Mouse (Mus musculus): ENCODE measurements around the gene Tmco5.

The Tmco5 gene

DNA sequence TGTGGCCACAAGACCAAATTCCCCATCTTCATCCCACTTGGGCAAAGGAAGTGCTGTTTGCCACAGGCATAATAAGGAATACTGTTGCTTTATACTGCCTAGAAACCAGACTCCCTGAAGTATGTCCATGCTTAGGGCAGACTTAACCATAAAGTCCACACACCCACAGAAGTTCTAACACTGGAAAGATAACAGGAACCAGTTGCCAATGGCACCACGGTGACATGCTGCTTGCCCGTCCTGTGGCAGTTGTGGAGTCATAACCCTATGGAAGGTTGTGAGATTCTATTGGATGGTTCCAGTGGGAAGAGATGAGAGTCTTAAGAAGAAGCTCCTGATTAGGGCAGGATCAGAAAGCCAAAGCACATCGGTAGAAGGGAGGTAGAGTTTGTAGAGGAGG, at the start of gene Tmco5:
Tmco5 (plus strand) TSS at position 301 of the 400 bp plus-strand sequence.
- DNase-seq (ENCODE audit: low read depth, low spot score), result no peak

DNA sequence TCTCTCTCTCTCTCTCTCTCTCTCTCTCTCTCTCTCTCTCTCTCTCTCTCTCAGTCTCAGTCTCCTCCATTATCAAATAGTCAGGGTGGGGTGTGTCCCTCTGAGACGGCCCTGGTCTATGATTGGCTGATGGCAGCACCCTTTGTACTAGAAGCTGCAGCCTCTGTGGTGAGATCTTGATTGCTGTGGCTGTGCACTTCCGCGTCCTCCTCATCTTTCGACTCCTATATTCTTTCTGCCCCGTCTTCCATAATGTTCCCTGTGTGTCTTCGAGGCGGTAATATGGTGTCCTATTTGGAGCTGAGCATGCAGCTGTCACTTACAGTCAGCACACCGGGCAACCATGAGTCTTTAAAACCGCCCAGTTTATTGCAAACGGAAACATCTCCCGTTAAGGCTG, 46.6 kb upstream of the Tmco5 start:
- DNase-seq (ENCODE audit: low read depth, low spot score), result no peak

DNA sequence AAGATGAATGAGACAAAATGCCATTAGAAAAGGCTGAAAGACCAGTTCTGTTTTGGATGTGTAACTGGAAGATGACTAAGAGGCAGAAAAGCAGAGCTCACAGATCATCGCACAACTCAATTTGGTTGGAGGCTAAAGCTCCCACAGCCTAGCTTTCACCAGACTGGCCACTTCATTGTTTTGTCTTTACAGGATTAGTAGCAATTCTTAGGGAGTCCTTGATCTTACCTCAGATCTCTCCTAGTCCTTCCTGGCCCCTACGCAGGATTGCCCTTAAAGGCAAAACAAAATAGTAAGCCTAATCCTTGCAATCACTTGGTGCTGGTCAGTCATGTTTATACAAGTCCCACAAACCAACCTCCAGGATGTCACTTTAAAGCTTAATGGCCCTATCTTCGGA, 40.7 kb upstream of the Tmco5 start:
- DNase-seq (ENCODE audit: low read depth, low spot score), result no peak

DNA sequence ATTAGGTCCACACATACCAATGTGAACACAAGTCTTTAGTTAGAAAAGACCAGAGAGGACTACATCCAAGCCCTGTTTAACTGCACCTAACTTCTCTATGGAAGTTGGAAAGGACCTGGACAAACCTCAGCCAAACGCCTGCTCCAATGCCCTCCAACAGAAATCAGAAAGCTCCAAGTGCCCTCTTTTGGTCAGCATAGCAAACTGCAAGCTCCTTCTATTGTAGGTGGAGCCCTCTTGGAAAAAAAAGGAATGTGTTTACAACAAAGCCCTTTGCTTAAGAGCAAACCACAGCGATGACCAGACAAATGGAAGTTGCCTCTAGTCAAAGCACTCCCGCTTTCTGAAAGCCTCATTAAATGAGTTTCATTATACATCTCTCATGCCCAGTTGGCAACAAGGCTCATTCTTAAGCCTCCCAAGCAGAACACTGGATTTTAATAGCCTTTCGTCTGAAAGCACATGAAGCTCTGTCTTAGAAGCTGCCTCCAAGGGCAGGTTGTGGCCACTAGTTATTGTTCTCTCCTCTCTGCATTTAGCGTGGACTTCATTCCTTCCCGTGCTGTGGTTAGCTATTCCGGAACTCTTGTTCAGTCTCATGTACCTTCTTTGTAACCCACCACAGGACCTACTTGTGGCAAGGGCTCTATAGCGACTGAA, 39.8 kb upstream of the Tmco5 start:
- DNase-seq (ENCODE audit: low read depth, low spot score), result peak; percentile 36

DNA sequence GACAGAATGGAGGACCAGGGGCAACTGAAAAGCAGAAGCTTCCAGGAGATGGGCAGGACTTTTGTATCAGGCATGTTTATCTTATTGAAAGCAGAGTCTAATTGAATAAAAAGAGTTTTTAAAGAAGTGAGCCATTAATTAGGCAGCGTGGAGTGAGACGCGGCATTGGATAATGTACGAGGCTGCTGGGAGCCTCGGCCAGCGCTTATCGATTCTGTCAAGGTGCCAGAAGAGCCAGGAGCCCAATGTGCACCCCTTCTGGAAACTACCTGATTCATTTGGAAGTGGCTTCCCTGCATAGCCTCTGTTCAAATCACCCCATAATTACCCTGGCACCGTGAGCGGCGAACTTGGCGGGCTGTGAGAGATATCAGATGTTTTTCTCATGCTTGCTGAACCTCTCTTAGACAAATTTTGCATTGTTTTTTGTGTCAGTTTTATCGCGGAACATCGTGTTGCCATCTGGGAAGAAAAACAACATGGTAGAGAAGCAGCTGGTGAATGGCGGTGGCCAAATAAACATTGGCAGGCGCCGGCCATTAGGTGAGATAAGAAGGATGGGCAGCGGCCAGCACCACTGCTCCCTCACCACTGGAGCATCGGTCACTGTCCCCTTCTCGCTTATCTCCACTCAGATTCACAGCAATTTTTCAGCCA, 28.4 kb upstream of the Tmco5 start:
- DNase-seq (ENCODE audit: low read depth, low spot score), result no peak

DNA sequence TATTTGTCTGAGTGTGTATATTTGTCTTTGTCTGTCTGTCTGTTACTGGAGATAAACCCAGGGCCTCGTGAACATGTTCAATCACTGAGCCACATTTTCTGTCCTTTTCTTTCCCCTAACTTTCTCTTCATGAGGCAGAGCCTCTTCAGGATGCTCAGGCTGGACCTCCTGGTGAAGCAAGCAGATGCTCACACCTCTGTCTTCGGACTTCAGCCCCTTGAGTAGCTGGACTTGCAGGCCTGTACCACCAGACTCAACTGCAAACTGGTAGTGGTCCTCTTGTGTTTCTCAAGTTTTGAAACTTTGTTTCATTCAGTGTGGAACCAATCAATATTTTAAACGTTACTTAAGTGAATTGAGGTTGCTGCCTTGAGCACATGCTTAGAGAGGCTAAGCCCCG, 27.1 kb upstream of the Tmco5 start:
- no peak for DNase-seq (ENCODE audit: low read depth, low spot score)

DNA sequence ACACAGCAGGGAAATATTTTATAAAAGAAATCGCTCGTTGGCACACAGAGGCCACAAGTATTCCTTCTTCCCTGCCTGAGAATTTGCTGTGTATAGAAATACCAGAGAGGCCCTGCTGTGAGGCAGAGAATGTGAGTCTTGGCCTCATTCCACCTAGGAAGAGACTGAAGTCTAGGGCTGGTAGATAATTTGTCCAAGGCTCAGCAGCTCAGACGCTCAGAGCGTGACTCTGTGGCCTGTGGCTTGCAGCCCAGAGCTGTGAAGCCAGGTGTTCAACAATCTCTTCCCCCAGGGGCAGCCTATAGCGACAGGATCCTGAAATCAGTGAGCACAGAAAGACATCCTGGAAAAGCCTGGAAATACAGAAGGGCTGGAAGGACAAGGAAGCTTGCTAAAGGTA, 26.2 kb upstream of the Tmco5 start:
- DNase-seq (ENCODE audit: low read depth, low spot score), result no peak

DNA sequence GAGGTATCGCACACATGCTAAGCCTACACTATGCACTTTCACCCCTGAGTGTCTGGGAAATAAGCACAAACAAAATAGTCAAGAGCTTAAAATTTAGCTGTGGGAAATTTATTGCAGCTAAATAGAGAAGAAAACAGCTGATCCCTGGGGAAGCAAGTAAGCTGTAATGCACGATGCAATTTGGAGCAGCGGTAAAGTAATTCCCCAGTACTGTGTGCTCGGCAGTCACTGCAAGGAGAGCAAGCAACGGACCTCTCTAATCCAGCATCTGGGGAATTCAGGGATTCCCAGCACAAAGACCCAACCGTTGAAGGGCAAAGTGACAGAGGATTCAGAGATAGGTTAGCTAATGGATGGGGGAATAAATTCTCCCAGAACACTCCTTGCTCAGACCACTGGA, 19.8 kb upstream of the Tmco5 start:
- no peak for DNase-seq (ENCODE audit: low read depth, low spot score)

DNA sequence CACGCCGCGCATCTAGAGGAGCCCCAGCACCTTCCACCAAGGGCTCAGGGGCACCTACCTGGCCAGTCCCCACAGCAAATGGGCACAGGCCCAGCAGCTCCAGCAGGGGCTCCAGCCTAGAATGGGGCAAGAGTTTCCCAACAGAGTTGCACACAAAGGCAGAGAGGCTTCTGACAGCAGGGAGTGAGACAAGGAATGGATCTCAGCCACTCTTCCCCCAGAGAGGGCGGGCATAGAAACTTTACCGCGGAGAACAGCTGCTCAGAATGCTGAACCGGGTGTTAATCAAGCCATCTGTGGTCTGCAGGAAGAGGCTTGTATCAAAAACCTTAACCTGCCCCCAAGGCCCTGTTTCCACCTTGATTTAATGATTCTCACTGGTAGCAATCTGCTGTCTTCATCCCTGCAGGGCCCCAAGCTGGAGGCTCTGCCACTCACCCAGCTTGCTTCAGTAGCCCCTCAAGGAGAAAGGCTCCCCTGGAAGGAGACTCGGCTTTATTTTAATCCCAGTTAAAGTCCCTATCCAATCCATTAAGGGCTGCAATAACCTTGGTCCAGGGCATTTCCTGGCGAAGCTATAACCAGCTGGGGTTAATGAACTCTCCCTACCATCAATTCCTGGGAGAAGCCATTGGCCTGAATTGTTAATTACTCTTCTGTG, 1.4 kb upstream of the Tmco5 start:
- DNase-seq (ENCODE audit: low read depth, low spot score), result no peak

DNA sequence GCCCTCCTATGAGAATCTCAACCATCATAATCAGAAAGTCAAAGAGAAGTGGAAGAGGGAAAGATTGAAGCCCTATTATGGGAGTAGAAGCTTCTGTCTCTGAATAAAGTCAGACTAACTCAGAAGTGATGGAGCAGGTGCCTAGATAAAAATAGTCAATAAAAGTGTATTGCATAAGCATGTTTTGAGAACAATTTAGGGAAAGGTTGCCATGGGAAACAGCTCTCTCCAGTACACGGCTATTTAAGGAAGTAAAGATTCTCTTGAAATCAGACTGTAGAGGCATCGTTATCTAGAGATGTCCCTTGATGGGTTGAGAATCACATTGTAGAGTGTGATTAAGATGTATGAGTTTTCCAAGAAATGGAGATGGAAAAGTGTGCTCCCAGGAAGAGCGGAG, 1.2 kb downstream of the Tmco5 start:
- no peak for DNase-seq (ENCODE audit: low read depth, low spot score)

DNA sequence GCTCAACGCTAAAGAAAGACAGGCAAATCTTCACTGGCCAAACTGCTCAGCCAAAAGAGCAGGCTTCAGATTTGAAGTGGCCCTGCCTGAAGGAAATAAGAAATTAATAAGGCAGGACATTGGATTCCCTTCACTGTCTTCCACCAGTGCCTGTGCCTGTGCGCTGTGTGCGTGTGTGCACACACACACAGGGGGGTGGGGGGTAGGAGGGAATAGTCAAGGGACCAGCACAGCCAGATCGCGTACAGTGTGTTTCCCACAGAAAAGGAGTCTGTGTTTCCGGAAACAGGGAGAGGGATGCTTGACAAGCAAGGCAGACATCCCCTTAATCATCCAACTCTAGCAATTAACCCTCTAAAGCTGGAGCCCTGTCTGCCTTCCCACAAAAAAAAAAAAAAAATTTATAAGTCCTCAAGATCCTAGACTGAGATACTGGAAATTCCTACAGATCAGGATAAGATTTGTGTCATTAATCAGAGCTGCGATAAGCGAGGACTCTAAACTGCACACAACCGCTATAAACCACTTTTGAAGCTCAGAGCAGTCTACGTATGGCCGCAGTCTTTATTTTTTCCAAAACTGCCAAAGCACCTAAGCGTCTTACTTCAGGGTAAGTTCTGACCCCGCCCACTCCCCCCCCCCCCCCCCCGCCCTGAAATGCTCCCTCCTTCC, 15.0 kb downstream of the Tmco5 start:
- no peak for DNase-seq (ENCODE audit: low read depth, low spot score)

DNA sequence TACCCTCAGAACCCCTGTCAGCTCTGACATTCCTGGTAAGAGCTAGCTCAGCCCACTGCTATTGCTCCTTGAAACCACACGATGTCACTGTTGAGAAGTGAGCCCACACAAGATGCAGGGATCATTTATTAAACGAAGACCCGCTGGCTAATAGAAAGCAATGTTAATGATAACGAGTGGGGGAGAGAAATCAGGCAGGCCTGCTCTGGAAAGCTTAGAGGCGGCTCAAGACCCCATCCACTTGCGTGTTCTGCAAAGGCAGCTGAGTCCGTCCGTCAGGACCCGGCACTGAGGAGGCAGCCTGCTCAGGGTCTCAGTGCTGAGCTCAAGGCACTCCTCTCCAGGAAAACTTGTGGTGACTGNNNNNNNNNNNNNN, 15.5 kb downstream of the Tmco5 start:
- peak; percentile 57 for DNase-seq (ENCODE audit: low read depth, low spot score)

DNA sequence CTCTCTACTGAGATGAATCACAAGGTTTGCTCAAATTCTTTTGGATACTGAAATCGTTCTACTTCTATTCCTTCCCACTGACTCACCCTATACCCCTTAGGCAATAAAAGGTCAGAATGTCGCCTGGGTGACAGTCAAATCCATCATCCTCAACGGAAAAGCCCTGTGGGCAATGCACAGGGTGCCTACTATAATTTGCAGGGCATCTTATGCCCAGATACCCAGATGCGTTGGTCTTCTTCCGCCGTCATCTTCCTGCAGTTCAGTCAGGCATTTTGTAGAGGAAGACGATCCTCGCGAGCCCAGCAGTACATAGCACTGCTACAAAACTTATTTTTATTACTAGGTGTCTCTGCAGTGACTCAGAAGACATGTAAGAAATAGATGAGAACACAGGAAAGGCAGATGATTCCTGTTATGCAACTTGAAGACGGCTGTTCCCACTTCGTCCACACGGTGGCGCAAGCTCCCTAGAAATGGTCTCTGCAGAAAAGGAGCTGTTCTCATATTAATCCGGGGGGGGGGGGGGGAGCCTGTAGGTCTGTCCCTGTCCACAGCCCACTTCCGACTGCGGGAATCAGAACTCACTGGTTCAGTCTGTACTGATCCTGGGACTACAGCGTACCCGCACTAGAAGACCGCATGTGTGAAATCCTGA, 21.3 kb downstream of the Tmco5 start:
- peak; percentile 67 for DNase-seq (ENCODE audit: low read depth, low spot score)

DNA sequence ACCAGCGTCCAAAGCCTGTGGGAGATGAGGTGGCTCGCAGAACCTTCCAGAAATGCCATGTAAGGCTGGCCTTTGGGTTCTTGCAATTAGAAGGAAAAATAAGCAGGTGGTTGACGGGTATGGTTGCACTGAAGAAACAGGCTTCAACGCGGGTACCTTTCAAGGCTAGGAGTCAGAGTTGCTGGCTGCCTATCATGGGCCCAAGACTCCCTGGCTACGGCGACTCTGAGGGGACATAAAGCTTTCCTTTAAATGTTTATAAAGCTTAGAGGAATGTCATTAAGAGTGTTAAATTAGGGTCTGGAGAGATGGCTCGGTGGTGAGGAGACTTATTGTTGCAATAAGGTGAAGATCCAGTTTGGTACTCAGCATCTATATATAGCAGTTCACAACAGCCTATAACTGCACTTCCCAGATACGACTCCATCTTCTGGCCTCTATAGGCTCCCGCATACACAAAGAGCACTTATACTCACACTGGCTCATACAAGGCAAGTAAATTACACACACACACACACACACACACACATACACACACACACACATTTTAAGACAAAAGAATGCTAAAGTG, 21.9 kb downstream of the Tmco5 start:
- no peak for DNase-seq (ENCODE audit: low read depth, low spot score)

DNA sequence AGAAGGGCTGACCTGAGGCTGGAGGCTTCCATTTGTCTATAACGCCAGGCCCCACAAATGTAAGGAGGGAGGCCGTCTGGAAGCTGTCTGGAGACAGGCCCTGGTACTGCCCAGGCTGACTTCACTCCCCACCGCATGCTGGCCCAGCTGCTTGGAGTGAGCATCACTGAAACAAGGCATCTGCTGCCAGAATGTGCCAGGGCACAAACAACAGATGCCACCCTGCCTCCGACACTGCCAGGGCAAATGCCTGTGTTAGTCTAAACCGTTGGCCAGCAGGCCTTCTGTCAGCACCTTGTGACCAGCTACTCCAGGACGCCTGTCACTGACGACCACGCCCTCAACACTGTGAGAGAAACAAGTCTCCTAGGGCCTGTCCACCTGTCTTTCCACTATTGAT, 29.8 kb downstream of the Tmco5 start:
- DNase-seq (ENCODE audit: low read depth, low spot score), result no peak

DNA sequence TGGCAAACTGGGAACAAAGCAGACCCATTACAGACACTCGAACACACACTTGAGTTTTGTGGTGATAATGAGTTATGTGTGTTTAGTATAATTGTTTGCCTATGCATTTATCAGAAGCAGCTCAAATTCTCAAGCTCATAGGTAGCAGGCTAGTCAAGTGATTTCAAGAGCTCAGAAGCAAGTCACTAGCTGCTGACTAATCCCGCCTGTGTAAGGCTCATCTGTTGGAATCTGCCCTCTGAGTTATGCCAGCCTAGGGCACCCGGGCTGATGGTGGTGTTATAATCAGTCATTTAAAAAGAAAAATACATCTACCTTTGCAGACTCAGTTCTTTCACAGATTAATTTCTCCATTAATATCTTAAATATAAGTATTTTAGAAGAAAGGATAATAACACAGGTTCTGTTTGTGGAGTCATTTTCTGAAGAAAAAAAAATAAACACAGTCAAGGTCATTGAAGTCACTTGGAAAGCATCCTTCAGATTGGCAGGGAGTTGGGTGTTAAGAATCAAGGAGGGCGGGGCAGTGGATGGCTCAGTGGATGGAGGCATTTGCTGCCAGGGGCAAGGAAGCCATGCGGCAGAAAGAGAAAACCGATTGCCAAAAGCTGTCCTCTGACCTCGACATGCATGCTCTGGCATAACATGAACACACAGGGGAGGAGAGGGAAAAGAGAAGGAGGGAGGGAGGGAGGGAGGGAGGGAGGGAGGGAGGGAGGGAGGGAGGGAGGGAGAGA, 34.0 kb downstream of the Tmco5 start:
- no peak for DNase-seq (ENCODE audit: low read depth, low spot score)

DNA sequence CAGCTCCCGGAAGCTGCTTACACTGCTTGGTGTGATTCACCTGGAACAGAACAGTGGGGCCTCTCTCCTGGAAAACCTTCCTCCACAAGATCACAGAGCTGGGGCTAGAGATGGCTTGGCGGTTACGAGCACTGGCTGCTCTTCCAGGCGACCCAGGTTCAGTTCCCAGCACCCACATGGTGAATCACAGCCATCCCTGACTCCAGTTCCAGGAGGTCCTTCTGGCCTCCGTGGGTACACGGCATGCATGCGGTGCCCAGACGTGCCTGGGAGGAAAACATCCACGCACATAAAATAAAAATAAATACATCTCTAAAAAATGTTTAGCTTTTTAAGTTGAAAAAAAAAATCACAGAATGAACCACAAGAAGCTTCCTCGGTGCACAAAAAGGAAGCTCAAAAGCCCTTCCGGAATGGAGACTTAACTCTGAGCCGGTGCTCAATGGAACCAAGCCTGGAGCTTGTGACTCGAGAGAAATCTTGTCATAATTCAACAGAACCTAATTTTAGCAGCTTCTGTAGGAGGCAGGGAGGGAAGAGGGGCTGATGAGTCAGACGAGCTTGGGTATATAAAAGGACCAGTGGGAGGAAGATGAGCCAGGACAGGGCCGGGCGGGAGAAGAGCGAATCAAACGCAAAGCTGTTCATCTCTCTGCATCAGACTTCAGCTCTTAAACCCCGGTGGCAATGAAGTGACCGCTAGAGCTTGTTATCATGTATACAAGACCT, 35.4 kb downstream of the Tmco5 start:
- no peak for DNase-seq (ENCODE audit: low read depth, low spot score)

DNA sequence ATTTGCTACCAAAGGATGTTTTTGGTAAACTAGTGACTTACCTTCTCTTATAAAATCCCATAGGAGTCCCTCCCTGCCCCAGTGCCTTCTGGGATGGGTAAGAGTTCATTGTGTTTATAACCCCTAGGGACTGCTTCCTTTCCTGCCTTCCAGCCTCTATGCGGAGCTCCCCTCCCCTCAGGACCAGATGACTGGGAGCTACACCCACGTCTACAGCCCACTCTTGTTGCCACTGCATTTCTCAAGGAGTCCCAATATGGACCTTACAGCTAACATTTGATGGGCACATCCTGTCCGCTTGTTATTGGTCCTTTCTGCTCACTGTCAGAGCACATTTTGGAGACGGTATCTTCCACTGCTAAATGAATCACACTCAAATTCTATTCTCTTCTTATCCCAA, 36.1 kb downstream of the Tmco5 start:
- no peak for DNase-seq (ENCODE audit: low read depth, low spot score)

DNA sequence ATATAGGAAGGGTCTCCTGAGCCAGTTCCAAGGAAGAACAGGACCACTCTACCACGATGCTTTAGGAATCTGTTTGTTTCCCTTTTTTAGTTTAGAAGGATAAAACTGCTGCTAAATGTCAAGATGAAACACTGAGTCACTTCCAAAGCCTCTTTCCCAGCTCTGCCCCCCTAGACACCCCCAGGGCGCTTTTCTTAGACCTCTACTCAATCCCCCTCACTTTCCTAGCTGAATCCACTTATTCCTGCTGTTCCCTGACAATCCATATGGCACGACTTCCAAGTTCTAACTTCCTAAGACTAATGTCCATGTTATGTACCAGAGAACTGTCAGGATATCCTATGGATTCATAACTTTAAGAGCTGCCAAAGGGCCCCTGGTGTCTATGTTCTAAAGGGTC, 40.1 kb downstream of the Tmco5 start:
- DNase-seq (ENCODE audit: low read depth, low spot score), result no peak

Measured in embryo, embryonic 11.5 days (tissue).